Mouse (Mus musculus): ENCODE measurements around the gene Rnf169. TPM values are rescaled to one million over a fixed set of nuclear protein-coding genes. Genes with fewer than 3 reads are reported as not detected.

Rnf169 gene
- polyA plus RNA-seq (2014; fragmentation: Illumina TruSeq; extraction: RNeasy Lipid Tissue Mini Kit (QIAGEN cat#74804); ENCODE audit: low read depth, low replicate concordance): 10.3 TPM

GRCm38 (mm10) chr7:99980132-99980591, at the start of gene Rnf169:
Gene Rnf169, minus strand, starts transcription at chr7:99980448.

GRCm38 (mm10) chr7:100005790-100006189, 25.5 kb upstream of the Rnf169 start, which contains the start of gene Chrdl2:
Gene Chrdl2, plus strand, starts transcription at chr7:100006172.

Other genes starting within 250 kb of the Rnf169 start
- gene Olfr521, start 216.9 kb downstream of the Rnf169 start, polyA plus RNA-seq (2014; fragmentation: Illumina TruSeq; extraction: RNeasy Lipid Tissue Mini Kit (QIAGEN cat#74804); ENCODE audit: low read depth, low replicate concordance): not detected
- 9.2 TPM for gene Neu3, start 152.0 kb downstream of the Rnf169 start, polyA plus RNA-seq (2014; fragmentation: Illumina TruSeq; extraction: RNeasy Lipid Tissue Mini Kit (QIAGEN cat#74804); ENCODE audit: low read depth, low replicate concordance)
- gene Xrra1, start 121.3 kb downstream of the Rnf169 start, polyA plus RNA-seq (2014; fragmentation: Illumina TruSeq; extraction: RNeasy Lipid Tissue Mini Kit (QIAGEN cat#74804); ENCODE audit: low read depth, low replicate concordance): not detected
- gene Spcs2, start 117.0 kb downstream of the Rnf169 start, polyA plus RNA-seq (2014; fragmentation: Illumina TruSeq; extraction: RNeasy Lipid Tissue Mini Kit (QIAGEN cat#74804); ENCODE audit: low read depth, low replicate concordance): 171 TPM
- 0.54 TPM for gene Chrdl2, start 25.7 kb upstream of the Rnf169 start, polyA plus RNA-seq (2014; fragmentation: Illumina TruSeq; extraction: RNeasy Lipid Tissue Mini Kit (QIAGEN cat#74804); ENCODE audit: low read depth, low replicate concordance)
- gene Pold3, start 141.1 kb upstream of the Rnf169 start, polyA plus RNA-seq (2014; fragmentation: Illumina TruSeq; extraction: RNeasy Lipid Tissue Mini Kit (QIAGEN cat#74804); ENCODE audit: low read depth, low replicate concordance): 43.0 TPM
- 19.9 TPM for gene Lipt2, start 178.8 kb upstream of the Rnf169 start, polyA plus RNA-seq (2014; fragmentation: Illumina TruSeq; extraction: RNeasy Lipid Tissue Mini Kit (QIAGEN cat#74804); ENCODE audit: low read depth, low replicate concordance)
- gene Kcne3, start 196.1 kb upstream of the Rnf169 start, polyA plus RNA-seq (2014; fragmentation: Illumina TruSeq; extraction: RNeasy Lipid Tissue Mini Kit (QIAGEN cat#74804); ENCODE audit: low read depth, low replicate concordance): 422 TPM
- gene Pgm2l1, start 246.9 kb upstream of the Rnf169 start, polyA plus RNA-seq (2014; fragmentation: Illumina TruSeq; extraction: RNeasy Lipid Tissue Mini Kit (QIAGEN cat#74804); ENCODE audit: low read depth, low replicate concordance): 24.8 TPM